Mouse (Mus musculus): Measurements from ENCODE around the gene Selenos.

DNA sequence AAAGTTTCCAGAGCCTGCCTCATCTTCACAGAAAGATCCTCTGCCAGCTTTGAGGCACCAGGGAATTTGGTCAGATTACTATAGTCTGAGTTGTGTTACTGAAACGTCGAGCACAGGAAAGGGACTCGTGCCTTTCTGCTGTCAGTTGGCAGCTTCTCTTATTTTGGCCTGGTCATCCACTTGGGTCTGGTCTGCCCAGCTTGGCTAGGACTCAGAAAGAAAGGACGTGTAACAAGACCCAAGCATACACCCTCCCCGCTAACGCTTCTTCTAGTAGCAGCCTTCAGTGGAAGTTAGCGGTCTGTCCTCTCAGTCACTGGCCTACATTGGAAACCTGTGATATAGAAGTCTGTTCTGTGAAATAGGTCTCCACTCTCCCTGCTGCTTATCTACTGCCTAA lies 5.1 kb downstream of the Selenos start:
- TF ChIP-seq GATA1 (IDR thresholded peaks at IDR 0.05; ENCODE audit: low read length), result no peak
- TF ChIP-seq TAL1 (IDR thresholded peaks at IDR 0.05; ENCODE audit: low read length), result no peak
